Mouse (Mus musculus): Measurements from ENCODE around the gene Flt3. TPM values are rescaled to one million over a fixed set of nuclear protein-coding genes. Genes with fewer than 3 reads are reported as not detected.
A peak's percentile ranks its signal among the peaks of the same experiment; 100 is the strongest.

The Flt3 gene
- total and polyA plus RNA-seq, 3 experiments = 0.09 to 0.16 (median 0.13) TPM

- no peaks in the 10 kb centered on the region for H3K36me3 ChIP-seq (ENCODE audit: control insufficient read depth, insufficient read depth, low read length)
- H3K27me3 ChIP-seq (ENCODE audit: control insufficient read depth, insufficient read depth, low read length) = no peaks in the 10 kb centered on the region
- TF ChIP-seq EP300 (IDR thresholded peaks at IDR 0.05; ENCODE audit: insufficient read depth, low read depth, low read length) = no peak
- no peak for TF ChIP-seq CTCF (IDR thresholded peaks at IDR 0.05)
- TF ChIP-seq POLR2A (IDR thresholded peaks at IDR 0.05; ENCODE audit: insufficient read depth, low read depth, low read length) = no peak
- no peak for DNase-seq
- H3K4me1 ChIP-seq (ENCODE audit: control insufficient read depth, insufficient read depth, low read length) = no peaks in the 10 kb centered on the region
- H3K79me2 ChIP-seq (replicated peaks; ENCODE audit: control insufficient read depth, insufficient read depth, low read length) = no peaks in the 10 kb centered on the region
- H3K4me3 ChIP-seq = no peak overlapping the region
- intact Hi-C loops (cut with DNase I) = no loop called here
- no peak overlapping the region for H3K27ac ChIP-seq
- WGBS = 78% methylated on average over 11 of the region's 11 CpGs
- H3K9ac ChIP-seq (ENCODE audit: low read depth, low read length) = no peak overlapping the region
Observed at GRCm38 (mm10) chr5:147329946-147330345, 70.3 kb downstream of the Flt3 start.

DNA sequence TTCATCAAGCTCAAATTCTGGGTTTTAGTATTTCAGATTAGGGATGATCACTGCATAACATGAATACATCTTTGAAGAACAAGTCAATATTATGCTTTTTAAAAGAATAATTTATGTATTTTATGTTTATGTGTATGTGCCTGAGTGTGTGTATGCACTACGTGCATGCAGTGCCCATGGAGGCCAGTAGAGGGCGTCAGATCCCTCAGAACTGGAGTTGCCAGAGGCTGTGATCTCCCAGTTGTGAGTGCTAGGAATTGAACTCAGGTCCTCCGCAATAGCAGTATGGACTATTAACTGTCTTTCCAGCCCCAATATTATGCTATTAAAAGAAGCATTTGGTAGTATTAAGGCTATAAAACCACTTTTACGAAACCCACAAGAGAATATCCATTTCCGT, 72.7 kb downstream of the Flt3 start:
- no peak overlapping the region for H3K27ac ChIP-seq
- no peak for DNase-seq
- intact Hi-C loops (cut with DNase I) = no loop called here
- TF ChIP-seq CTCF (IDR thresholded peaks at IDR 0.05) (peak; percentile 26), EP300 (IDR thresholded peaks at IDR 0.05; ENCODE audit: insufficient read depth, low read depth, low read length) (no peak)
- no peaks in the 10 kb centered on the region for H3K79me2 ChIP-seq (replicated peaks; ENCODE audit: control insufficient read depth, insufficient read depth, low read length)
- H3K27me3 ChIP-seq (ENCODE audit: control insufficient read depth, insufficient read depth, low read length) = no peaks in the 10 kb centered on the region
- no peak overlapping the region for H3K4me3 ChIP-seq
- H3K36me3 ChIP-seq (ENCODE audit: control insufficient read depth, insufficient read depth, low read length) = no peaks in the 10 kb centered on the region
- no peaks in the 10 kb centered on the region for H3K4me1 ChIP-seq (ENCODE audit: control insufficient read depth, insufficient read depth, low read length)
- 84% methylated on average over 5 of the region's 5 CpGs for WGBS
- no peak overlapping the region for H3K9ac ChIP-seq (ENCODE audit: low read depth, low read length)

- no peak overlapping the region for H3K9ac ChIP-seq (ENCODE audit: low read depth, low read length)
- no peak for DNase-seq
- no peaks in the 10 kb centered on the region for H3K79me2 ChIP-seq (replicated peaks; ENCODE audit: control insufficient read depth, insufficient read depth, low read length)
- no peaks in the 10 kb centered on the region for H3K27me3 ChIP-seq (ENCODE audit: control insufficient read depth, insufficient read depth, low read length)
- no peak for TF ChIP-seq POLR2A (IDR thresholded peaks at IDR 0.05; ENCODE audit: insufficient read depth, low read depth, low read length)
- no peak for TF ChIP-seq EP300 (IDR thresholded peaks at IDR 0.05; ENCODE audit: insufficient read depth, low read depth, low read length)
- no peak for TF ChIP-seq CTCF (IDR thresholded peaks at IDR 0.05)
- H3K4me3 ChIP-seq = no peak overlapping the region
- H3K4me1 ChIP-seq (ENCODE audit: control insufficient read depth, insufficient read depth, low read length) = no peaks in the 10 kb centered on the region
- H3K27ac ChIP-seq = no peak overlapping the region
- 68% methylated on average over 11 of the region's 11 CpGs for WGBS
- H3K36me3 ChIP-seq (ENCODE audit: control insufficient read depth, insufficient read depth, low read length) = no peaks in the 10 kb centered on the region
- intact Hi-C loops (cut with DNase I) = no loop called here
Observed at GRCm38 (mm10) chr5:147325931-147326330, 74.4 kb downstream of the Flt3 start.

DNA sequence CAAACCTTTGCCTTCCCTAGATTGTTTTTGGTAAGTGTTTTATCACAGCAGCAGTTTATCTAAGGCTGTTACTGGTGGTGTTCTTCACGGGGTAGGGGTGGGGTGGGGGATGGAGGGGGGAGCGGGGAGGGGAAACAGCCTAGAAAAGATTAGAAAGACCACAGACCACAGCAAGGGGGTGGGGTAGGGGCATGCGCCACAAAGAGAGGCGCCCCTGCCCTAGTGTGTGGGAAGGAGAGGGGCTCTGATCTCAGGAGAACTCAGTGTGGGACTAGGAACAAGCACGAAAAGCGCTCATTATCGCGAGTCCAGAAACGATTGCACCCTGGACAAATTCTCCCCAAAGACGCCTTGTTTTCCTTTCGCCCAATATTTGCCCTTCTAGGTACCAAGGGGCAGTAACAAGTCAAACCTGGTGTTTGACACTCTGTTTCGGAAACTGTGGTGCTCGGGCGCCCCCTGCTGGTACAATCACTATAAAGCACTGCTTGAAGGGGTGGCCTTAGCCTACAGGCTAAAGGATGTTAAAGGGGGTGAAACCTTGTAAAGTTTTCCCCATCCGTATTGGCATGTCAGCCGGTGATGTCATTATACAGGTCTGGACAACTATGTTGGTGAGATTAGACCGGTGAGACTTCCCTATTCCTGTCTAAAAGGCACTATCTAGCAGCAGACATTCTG, 76.9 kb downstream of the Flt3 start:
- 10% methylated on average over 17 of the region's 17 CpGs for WGBS
- H3K27me3 ChIP-seq (ENCODE audit: control insufficient read depth, insufficient read depth, low read length) = no peaks in the 10 kb centered on the region
- DNase-seq = peak; percentile 54 to 78
- peak; percentile 90 for TF ChIP-seq CTCF (IDR thresholded peaks at IDR 0.05)
- no peak for TF ChIP-seq POLR2A (IDR thresholded peaks at IDR 0.05; ENCODE audit: insufficient read depth, low read depth, low read length)
- no peak for TF ChIP-seq EP300 (IDR thresholded peaks at IDR 0.05; ENCODE audit: insufficient read depth, low read depth, low read length)
- H3K36me3 ChIP-seq (ENCODE audit: control insufficient read depth, insufficient read depth, low read length) = no peaks in the 10 kb centered on the region
- H3K4me1 ChIP-seq (ENCODE audit: control insufficient read depth, insufficient read depth, low read length) = no peaks in the 10 kb centered on the region
- H3K27ac ChIP-seq = no peak overlapping the region
- intact Hi-C loops (cut with DNase I) = loop anchor here (5.0 kb wide), 1 partner anchor 616 kb away; no protein-coding TSS in a partner anchor
- H3K4me3 ChIP-seq = no peak overlapping the region
- no peak overlapping the region for H3K9ac ChIP-seq (ENCODE audit: low read depth, low read length)
- H3K79me2 ChIP-seq (replicated peaks; ENCODE audit: control insufficient read depth, insufficient read depth, low read length) = no peaks in the 10 kb centered on the region

- 63% methylated on average over 8 of the region's 8 CpGs for WGBS
- Histone ChIP-seq H3K27ac (no peak within 1 kb of the TSS), H3K27me3 (ENCODE audit: control insufficient read depth, insufficient read depth, low read length) (no peaks in the 10 kb centered on the region; the same call in 1 of the 2 replicates), H3K36me3 (ENCODE audit: control insufficient read depth, insufficient read depth, low read length) (no peaks in the 10 kb centered on the region), H3K4me1 (ENCODE audit: control insufficient read depth, insufficient read depth, low read length) (no peaks in the 10 kb centered on the region), H3K79me2 (replicated peaks; ENCODE audit: control insufficient read depth, insufficient read depth, low read length) (no peaks in the 10 kb centered on the region), H3K4me3 (no peak within 1 kb of the TSS), H3K9ac (ENCODE audit: low read depth, low read length) (no peak within 1 kb of the TSS)
- no peak for DNase-seq
- intact Hi-C loops (cut with DNase I) = loop anchor here (5.0 kb wide), 1 partner anchor 615 kb away; no protein-coding TSS in a partner anchor
- no peak for TF ChIP-seq EP300 (IDR thresholded peaks at IDR 0.05; ENCODE audit: insufficient read depth, low read depth, low read length)
- no peak for TF ChIP-seq CTCF (IDR thresholded peaks at IDR 0.05)
Observed at GRCm38 (mm10) chr5:147322183-147322582, 78.1 kb downstream of the Flt3 start, which contains the start of gene Urad. TSS of gene Urad (minus strand) at chr5:147322440.

DNA sequence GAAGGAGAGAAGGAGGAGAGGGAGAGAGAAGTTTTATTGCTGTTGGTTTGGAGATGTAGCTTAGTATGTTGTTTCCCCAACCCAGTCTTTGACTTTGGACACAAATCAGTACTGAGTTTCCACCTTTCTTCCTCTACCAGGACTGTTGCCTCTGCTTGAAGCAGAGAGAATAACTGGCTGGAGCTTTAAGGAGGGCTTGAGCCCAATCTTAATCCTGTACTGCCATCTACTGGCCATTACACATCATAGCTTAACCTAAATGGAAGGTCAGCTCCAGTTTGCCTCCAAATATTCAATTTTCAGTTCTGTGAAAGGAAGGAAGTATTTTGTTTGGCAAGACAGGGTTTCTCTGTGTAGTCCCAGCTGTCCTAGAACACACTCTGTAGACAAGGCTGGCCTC, 80.6 kb downstream of the Flt3 start:
- no peaks in the 10 kb centered on the region for H3K4me1 ChIP-seq (ENCODE audit: control insufficient read depth, insufficient read depth, low read length)
- no peaks in the 10 kb centered on the region for H3K36me3 ChIP-seq (ENCODE audit: control insufficient read depth, insufficient read depth, low read length)
- H3K79me2 ChIP-seq (replicated peaks; ENCODE audit: control insufficient read depth, insufficient read depth, low read length) = no peaks in the 10 kb centered on the region
- DNase-seq = no peak
- no peak overlapping the region for H3K4me3 ChIP-seq
- H3K27ac ChIP-seq = no peak overlapping the region
- intact Hi-C loops (cut with DNase I) = loop anchor here (1.0 to 5.0 kb wide), 5 partner anchors 337 to 642 kb away; no protein-coding TSS in a partner anchor
- TF ChIP-seq EP300 (IDR thresholded peaks at IDR 0.05; ENCODE audit: insufficient read depth, low read depth, low read length) (no peak), CTCF (IDR thresholded peaks at IDR 0.05) (peak; percentile 88), POLR2A (IDR thresholded peaks at IDR 0.05; ENCODE audit: insufficient read depth, low read depth, low read length) (no peak)
- H3K27me3 ChIP-seq (ENCODE audit: control insufficient read depth, insufficient read depth, low read length) = peaks cover 12% of the 10 kb centered on the region
- no peak overlapping the region for H3K9ac ChIP-seq (ENCODE audit: low read depth, low read length)

Data from heart, adult 2 months (tissue).